Mouse (Mus musculus): ENCODE data around the gene Alcam. TPM values are rescaled to one million over a fixed set of nuclear protein-coding genes. Genes with fewer than 3 reads are reported as not detected.

Alcam gene
- total RNA-seq, 2 experiments from 2014 or later = 47.4 to 55.9 TPM

GRCm38 (mm10) chr16:52376827-52377226, 77.0 kb downstream of the Alcam start:
- DNase-seq (ENCODE audit: low spot score in 2 of 2) = no peak

GRCm38 (mm10) chr16:52371956-52372355, 81.9 kb downstream of the Alcam start:
- DNase-seq (ENCODE audit: low spot score in 2 of 2) = no peak

- no peak for DNase-seq (ENCODE audit: low spot score in 2 of 2)
These were observed 85.4 kb downstream of the Alcam start for GRCm38 (mm10) chr16:52368521-52368920.

- DNase-seq (ENCODE audit: low spot score in 2 of 2) = no peak
These were observed 87.0 kb downstream of the Alcam start for GRCm38 (mm10) chr16:52366915-52367314.

- no peak for DNase-seq (ENCODE audit: low spot score in 2 of 2)
These were observed 89.8 kb downstream of the Alcam start for GRCm38 (mm10) chr16:52363944-52364511.

GRCm38 (mm10) chr16:52343467-52344033, 110.3 kb downstream of the Alcam start:
- no peak for DNase-seq (ENCODE audit: low spot score in 2 of 2)

- DNase-seq (ENCODE audit: low spot score in 2 of 2) = no peak
These were observed 111.0 kb downstream of the Alcam start for GRCm38 (mm10) chr16:52342694-52343466.

- DNase-seq (ENCODE audit: low spot score in 2 of 2) = no peak
These were observed 119.8 kb downstream of the Alcam start for GRCm38 (mm10) chr16:52334084-52334483.

GRCm38 (mm10) chr16:52333631-52334030, 120.2 kb downstream of the Alcam start:
- no peak for DNase-seq (ENCODE audit: low spot score in 2 of 2)

- no peak for DNase-seq (ENCODE audit: low spot score in 2 of 2)
These were observed 122.5 kb downstream of the Alcam start for GRCm38 (mm10) chr16:52331341-52331830.

- no peak for DNase-seq (ENCODE audit: low spot score in 2 of 2)
These were observed 124.5 kb downstream of the Alcam start for GRCm38 (mm10) chr16:52329420-52329819.

- DNase-seq (ENCODE audit: low spot score in 2 of 2) = no peak
These were observed 134.6 kb downstream of the Alcam start for GRCm38 (mm10) chr16:52319229-52319628.

- peak; percentile 58 to 72 for DNase-seq (ENCODE audit: low spot score in 2 of 2)
These were observed 142.8 kb downstream of the Alcam start for GRCm38 (mm10) chr16:52311073-52311472.

GRCm38 (mm10) chr16:52307016-52307415, 146.9 kb downstream of the Alcam start:
- DNase-seq (ENCODE audit: low spot score in 2 of 2) = no peak

- no peak for DNase-seq (ENCODE audit: low spot score in 2 of 2)
These were observed 150.4 kb downstream of the Alcam start for GRCm38 (mm10) chr16:52303532-52303902.

GRCm38 (mm10) chr16:52302790-52303531, 150.9 kb downstream of the Alcam start:
- DNase-seq (ENCODE audit: low spot score in 2 of 2) = no peak

GRCm38 (mm10) chr16:52301730-52302129, 152.1 kb downstream of the Alcam start:
- DNase-seq (ENCODE audit: low spot score in 2 of 2) = no peak

- no peak for DNase-seq (ENCODE audit: low spot score in 2 of 2)
These were observed 157.5 kb downstream of the Alcam start for GRCm38 (mm10) chr16:52296376-52296775.

- DNase-seq (ENCODE audit: low spot score in 2 of 2) = no peak
These were observed 158.3 kb downstream of the Alcam start for GRCm38 (mm10) chr16:52295535-52295934.

GRCm38 (mm10) chr16:52292440-52293048, 161.3 kb downstream of the Alcam start:
- no peak for DNase-seq (ENCODE audit: low spot score in 2 of 2)

- DNase-seq (ENCODE audit: low spot score in 2 of 2) = no peak
These were observed 173.7 kb downstream of the Alcam start for GRCm38 (mm10) chr16:52280186-52280585.

Measured in adrenal gland, adult 18-20 months (tissue).